Mouse (Mus musculus): Measurements from ENCODE around the gene Hepacam2.
A peak's percentile ranks its signal among the peaks of the same experiment; 100 is the strongest.
"Not testable (repeated sequence)": the region's sequence is repeated elsewhere in the genome, so short reads cannot be mapped to it uniquely, and the experiment has no call there.

The Hepacam2 gene

GRCm38 (mm10) chr6:3463594-3463993, 34.5 kb downstream of the Hepacam2 start:
- DNase-seq (ENCODE audit: low read depth, low spot score) = no peak

- no peak for DNase-seq (ENCODE audit: low read depth, low spot score)
Observed at GRCm38 (mm10) chr6:3463026-3463425, 35.1 kb downstream of the Hepacam2 start.

- peak; percentile 28 for DNase-seq (ENCODE audit: low read depth, low spot score)
Observed at GRCm38 (mm10) chr6:3455944-3456536, 42.1 kb downstream of the Hepacam2 start.

GRCm38 (mm10) chr6:3454421-3454820, 43.7 kb downstream of the Hepacam2 start:
- no peak for DNase-seq (ENCODE audit: low read depth, low spot score)

GRCm38 (mm10) chr6:3447404-3447803, 50.7 kb downstream of the Hepacam2 start:
- DNase-seq (ENCODE audit: low read depth, low spot score) = peak; percentile 91

- DNase-seq (ENCODE audit: low read depth, low spot score) = peak; percentile 12
Observed at GRCm38 (mm10) chr6:3443905-3444304, 54.2 kb downstream of the Hepacam2 start.

GRCm38 (mm10) chr6:3436087-3436486, 62.0 kb downstream of the Hepacam2 start:
- no peak for DNase-seq (ENCODE audit: low read depth, low spot score)

GRCm38 (mm10) chr6:3430976-3431375, 67.1 kb downstream of the Hepacam2 start:
- peak; percentile 62 for DNase-seq (ENCODE audit: low read depth, low spot score)

- DNase-seq (ENCODE audit: low read depth, low spot score) = no peak
Observed at GRCm38 (mm10) chr6:3427047-3427446, 71.1 kb downstream of the Hepacam2 start.

- DNase-seq (ENCODE audit: low read depth, low spot score) = not testable (repeated sequence)
Observed at GRCm38 (mm10) chr6:3425333-3425732, 72.8 kb downstream of the Hepacam2 start.

- peak; percentile 69 for DNase-seq (ENCODE audit: low read depth, low spot score)
Observed at GRCm38 (mm10) chr6:3424613-3425277, 73.4 kb downstream of the Hepacam2 start.

Measured in ES-CJ7 (cell line).